Mouse (Mus musculus) lung, postnatal 0 days (tissue): ENCODE measurements around the gene Ssbp2.

ENCODE experiments used
- CTCF ChIP-seq: IDR thresholded peaks from 2 replicates; pipeline ENCODE4 v1.5.1; 2016; ENCODE audit warnings: antibody characterized with exemption, mild to moderate bottlenecking
- EP300 ChIP-seq: IDR thresholded peaks from 2 replicates; pipeline ENCODE4 v1.6.1; 2016; ENCODE audit warnings: antibody characterized with exemption, mild to moderate bottlenecking, control low read depth

DNA sequence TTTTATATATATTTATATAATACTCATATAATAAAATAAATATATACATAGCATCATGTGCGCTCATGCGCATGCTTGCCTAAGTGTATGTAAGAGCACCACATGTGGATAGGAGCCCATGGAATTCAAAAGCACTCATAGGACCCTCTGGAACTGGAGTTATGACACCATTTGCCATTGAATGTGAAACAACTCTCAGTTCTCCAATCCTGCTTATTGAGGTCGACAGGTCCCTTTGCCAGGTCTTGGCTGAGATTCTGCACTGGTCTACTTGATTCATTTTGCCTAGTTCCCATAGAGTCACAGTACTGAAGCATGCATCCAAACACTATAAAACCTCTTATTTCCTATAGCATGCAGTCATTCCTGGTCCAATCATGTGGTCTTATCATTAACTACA lies 221.4 kb downstream of the Ssbp2 start:
- TF ChIP-seq CTCF = no peak
- TF ChIP-seq EP300 = no peak
